Comparison of ENCODE assay signal across 15 mouse cellular contexts in genomic region chr7:99662311-99662710, GRCm38 (mm10). TPM values are rescaled to one million over a fixed set of nuclear protein-coding genes. Genes with fewer than 3 reads are reported as not detected.
"Had no signal": no experiment of that assay in that cellular context is flagged by ENCODE, and none has a peak within 500 bp of the region (broad histone marks: within the 10 kb centered on the region; RNA-seq: fewer than 3 reads in every experiment).

No protein-coding gene starts in this region.

- H3K27ac ChIP-seq: left cerebral cortex, adult 2 months; liver, embryonic 13.5 days; neural tube, embryonic 12.5 days; neural tube, embryonic 15.5 days; stomach, postnatal 0 days had no signal

- H3K4me3 ChIP-seq: left cerebral cortex, adult 2 months; liver, embryonic 13.5 days; neural tube, embryonic 12.5 days; neural tube, embryonic 15.5 days had no signal

- H3K27me3 ChIP-seq: liver, embryonic 13.5 days; neural tube, embryonic 12.5 days had no signal

- H3K4me1 ChIP-seq: liver, embryonic 13.5 days had no signal

- DNase-seq: kidney, postnatal 14 days; kidney, postnatal 4 days; layer of hippocampus, postnatal 36 days; liver, embryonic 13.5 days; lung, adult 2 months; right cerebral cortex, adult 18-20 months; thymus, adult 2 months; thymus, postnatal 14 days; thymus, postnatal 4 days had no signal

- H3K9ac ChIP-seq: liver, embryonic 13.5 days; neural tube, embryonic 12.5 days; neural tube, embryonic 15.5 days had no signal

- H3K9me3 ChIP-seq: liver, embryonic 13.5 days; neural tube, embryonic 12.5 days; neural tube, embryonic 15.5 days had no signal

- H3K4me2 ChIP-seq: liver, embryonic 13.5 days; midbrain, embryonic 11.5 days; neural tube, embryonic 12.5 days; neural tube, embryonic 15.5 days had no signal

- H3K36me3 ChIP-seq: liver, embryonic 13.5 days; neural tube, embryonic 12.5 days; neural tube, embryonic 15.5 days had no signal

RNA-seq across cellular contexts. Expression of gene Slco2b1, which starts 48.8 kb away (rescaled TPM):
- total RNA-seq: megakaryocyte-erythroid progenitor cell, adult 5-6 weeks had no signal
